Mouse (Mus musculus) forelimb bud, embryonic 11.5 days (tissue): ENCODE data around the gene Gm21958.

Experiments used
- DNase-seq: peaks from one replicate; pipeline ENCODE4 v3.0.0-alpha.2; 2012; ENCODE audit warnings: low read depth, low spot score

Gm21958 gene

DNA sequence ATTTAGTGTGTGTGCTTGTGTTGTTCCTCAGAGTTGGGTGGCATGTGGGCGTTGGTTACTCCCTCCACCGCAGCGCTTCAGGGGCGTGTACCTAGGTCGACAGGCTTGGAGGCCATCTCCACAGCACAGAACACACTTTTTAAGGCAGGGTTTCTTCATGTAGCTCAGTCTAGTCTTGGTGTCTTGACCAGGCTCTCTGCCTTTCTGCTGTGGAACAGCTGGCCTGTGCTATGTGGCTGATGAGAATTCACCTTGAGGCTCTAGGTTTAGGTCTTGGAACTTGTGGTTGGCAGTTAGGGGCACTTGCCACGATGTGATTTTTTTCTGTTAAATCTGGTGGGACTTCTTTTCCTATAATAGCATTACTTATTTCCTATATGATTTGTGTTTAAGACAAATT is at the start of gene Gm21958:
Gene Gm21958 (minus strand): TSS at position 101 of the 400 bp plus-strand sequence.
- DNase-seq = no peak

GRCm38 (mm10) chr3:54761258-54761657 is 47.1 kb upstream of the Gm21958 start:
- no peak for DNase-seq

DNA sequence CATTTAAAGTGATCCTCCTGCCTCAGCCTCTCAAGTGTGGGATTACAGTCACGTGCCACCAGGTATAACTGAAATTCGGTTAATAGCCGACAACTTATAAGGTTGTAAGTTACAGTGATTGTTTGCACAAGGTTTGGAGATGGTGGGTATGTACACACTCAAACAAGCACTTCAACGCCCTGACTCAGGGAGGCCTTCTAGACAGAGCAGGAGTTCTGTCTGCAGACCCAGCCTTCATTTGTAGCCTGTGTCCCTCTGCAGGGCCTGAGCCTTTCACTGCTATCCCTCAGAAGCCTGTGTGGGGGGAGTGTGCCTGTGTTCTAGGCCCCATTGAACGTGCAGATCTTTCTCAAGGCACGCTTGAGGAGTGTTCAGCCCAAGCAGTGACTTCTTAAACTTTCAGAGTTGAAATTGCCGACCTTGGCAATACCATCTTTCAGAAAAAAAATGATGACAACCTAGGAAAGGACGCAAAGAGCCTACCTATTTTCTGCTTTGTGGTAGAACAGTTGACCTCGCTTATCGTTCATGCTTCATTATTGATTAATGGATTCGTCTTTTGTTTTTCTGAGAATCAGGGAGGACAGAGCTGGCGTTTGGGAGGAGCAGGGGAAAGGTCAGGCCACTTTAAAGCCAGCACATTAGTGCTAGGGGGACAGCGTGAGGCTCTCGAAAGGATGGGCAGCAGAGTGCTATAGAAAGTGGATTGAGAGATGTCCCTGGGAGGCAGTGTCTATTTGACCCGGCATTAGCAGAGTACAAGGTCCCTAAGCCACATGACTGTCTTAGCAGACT is 46.4 kb upstream of the Gm21958 start:
- DNase-seq = no peak

DNA sequence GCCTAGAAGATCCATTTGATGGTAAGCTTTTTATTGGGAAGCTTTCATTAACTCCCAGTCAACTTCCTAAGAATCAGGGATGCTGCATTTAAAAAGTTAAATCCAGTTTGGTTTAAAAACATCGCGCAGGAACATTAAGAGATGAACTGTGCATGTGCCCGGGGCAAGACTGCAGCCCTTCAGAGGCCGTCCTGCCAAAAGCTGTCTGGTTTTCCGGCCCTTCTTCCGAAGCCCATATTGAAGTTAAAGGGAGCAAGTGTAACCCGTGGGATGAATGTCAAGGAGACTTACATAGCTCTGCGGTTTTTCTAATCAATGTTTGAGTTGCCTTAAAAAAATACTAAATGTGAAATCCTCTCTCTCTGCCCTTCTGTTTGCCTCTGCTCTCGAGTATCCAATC is 45.1 kb upstream of the Gm21958 start:
- DNase-seq = no peak

- no peak for DNase-seq
Observed at GRCm38 (mm10) chr3:54757446-54757845, 43.3 kb upstream of the Gm21958 start.

DNA sequence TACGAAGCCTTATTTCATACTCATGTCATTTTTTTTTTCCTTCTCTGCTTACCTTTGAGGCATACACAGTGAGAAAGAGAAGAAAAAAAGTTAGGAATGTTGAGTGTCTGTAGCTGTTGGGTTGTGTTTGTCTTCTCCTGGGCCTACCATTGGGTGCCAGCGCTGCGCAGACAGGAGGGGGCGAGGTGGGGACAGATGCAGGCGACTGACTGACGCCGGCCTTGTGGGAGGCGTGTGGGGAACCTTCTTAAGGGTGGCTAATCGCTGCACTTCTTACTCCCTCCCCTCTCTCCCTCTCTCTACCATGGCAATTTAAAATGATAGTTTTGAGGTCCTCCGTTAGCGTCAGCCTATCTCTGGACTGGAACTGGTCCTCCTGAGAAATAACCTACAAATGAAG is 41.9 kb upstream of the Gm21958 start:
- no peak for DNase-seq

GRCm38 (mm10) chr3:54755145-54756041 is 41.2 kb upstream of the Gm21958 start, which contains the start of gene Smad9:
Smad9 (plus strand) TSS chr3:54755582.
- no peak for DNase-seq

GRCm38 (mm10) chr3:54753411-54753810 is 39.3 kb upstream of the Gm21958 start:
- DNase-seq = no peak

DNA sequence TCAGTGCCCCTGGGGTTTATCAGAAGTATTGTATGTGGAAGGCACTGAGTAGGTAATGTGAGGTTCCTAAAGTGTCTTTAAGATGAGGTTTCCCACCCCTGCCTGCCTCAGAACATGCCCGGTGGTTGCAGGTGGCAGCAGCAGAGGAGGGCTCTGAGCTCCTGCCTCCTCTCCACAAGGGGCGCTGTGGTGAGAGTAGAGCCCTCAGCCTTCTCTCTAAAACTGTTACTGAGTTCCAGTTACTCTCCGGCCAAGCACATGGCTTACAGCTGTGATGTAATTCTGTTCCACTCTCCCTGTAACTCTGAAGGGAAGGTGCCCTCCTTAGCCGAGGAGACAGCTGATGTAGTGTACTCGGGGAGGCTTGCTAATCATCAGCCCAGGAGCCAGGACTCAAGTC is 31.6 kb upstream of the Gm21958 start:
- DNase-seq = no peak

GRCm38 (mm10) chr3:54741965-54742364 is 27.8 kb upstream of the Gm21958 start:
- no peak for DNase-seq

DNA sequence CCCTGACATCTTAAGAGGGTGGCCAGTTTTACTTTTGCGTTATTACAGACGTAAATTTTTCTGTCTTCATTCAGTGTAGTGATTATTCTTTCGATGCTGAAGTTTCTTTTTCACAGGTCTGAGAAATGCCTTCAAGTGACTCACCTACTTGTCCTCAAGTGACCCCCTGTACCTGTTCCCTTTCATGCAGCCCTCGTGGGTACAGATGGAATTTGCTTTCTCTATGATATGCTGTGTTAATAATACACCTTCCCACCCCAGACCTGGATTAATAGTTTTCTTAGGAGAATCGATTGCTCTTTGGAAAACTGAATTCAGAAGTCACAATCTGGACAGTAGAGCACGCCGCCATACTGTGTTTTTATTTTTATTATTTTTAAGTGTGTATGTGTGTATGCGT is 23.2 kb upstream of the Gm21958 start:
- no peak for DNase-seq

DNA sequence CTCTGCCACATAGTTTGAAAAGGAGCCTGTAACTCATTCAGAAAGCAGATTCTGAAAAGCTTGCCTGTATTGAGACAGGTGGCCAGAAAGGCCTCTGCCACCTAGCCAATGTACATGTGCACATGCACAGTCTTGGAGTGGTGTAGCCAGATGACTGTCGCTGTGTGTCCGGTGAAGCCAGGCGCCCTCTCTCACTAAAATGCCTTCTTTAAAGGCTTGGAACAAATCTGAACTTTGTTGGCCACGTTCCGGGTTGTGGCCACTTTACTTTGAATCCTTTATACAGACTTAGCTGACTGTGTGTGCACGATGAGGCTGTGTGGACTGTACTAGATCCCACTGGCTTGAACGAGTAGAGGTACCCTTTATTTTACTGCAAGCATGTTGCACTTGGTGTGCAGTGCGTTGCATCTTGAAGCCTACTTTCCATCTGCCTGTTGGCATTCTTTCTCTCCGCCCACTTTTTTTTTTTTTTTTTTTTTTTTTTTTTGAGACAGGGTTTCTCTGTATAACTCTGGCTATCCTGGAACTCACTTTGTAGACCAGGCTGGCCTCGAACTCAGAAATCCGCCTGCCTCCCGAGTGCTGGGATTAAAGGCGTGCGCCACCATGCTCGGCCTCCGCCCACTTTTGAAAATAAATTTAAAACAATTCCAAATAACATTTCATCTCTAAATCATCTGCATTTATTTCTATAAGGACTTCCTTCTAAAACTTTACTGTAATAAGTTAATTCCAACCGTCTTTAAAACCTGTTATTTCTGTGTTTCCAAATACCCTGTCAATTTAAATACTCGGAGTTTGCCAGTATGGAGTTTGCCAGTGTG is 22.2 kb upstream of the Gm21958 start:
- DNase-seq = no peak

DNA sequence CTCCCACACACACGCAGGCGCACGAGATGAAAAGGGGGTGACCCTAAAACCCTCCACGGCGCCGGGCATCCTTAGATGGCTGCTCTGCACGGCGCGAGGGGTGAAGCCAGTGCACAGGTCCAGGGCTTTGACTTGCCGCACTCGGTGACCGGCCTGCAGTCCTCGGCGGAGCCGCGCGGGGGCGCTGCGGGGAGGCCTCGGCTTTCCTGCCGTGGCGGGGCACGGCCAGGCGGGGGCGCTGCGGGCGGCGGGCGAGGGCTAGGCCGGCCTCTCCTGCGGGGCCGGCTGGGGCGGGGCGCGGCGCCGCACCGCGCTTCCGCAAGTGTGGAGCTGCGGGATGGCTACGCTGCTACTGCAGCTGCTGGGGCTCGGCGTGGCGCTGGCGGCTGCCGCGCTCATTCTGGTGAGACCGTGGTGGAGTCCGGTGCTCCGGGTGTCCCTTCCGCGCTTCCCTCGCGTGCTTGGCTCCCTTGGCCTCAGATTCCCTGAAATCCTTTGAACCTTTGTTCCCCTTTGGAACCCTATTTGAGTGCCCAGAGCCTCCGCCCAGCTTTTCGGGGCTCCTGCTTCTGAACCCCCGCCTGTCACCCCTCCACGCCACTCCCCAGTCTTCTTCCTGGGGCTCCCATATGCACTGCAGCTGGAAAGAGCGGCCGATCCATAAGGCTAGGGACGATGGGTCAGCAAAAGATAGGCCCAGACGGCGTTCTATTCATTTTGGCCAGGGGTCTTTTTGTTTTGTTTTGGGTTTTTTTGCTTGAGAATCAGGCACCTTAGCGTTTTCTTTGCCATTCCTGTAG is 21.3 kb upstream of the Gm21958 start, which contains the start of the genes Exosc8 and Alg5:
Gene Exosc8 (minus strand): TSS at position 147 of the 800 bp plus-strand sequence.
Gene Alg5 (plus strand): TSS at position 293 of the 800 bp plus-strand sequence.
- peak; percentile 74 for DNase-seq

GRCm38 (mm10) chr3:54734411-54735246 is 20.5 kb upstream of the Gm21958 start:
- peak; percentile 93 for DNase-seq

GRCm38 (mm10) chr3:54732371-54732770 is 18.2 kb upstream of the Gm21958 start:
- no peak for DNase-seq

GRCm38 (mm10) chr3:54731626-54732150 is 17.5 kb upstream of the Gm21958 start:
- no peak for DNase-seq

DNA sequence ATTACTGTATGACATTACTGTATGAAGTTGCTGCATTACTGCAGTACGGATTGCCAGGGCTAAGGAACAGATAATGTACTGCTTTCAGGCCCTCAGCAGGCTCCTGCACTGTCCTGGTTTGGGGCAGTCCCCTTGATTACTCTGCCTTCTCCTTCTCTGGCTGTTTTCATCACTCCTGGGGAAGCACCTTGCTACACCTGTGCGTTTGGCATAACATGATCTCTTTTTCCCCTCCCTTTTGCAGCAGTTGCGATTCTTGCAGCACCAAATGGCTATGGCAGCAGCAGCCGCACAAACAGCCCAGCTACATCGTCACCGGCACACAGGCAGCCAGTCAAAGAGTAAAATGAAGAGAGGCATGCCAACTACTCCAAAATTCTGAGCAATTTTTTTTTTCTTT is 13.9 kb upstream of the Gm21958 start:
- DNase-seq = no peak

DNA sequence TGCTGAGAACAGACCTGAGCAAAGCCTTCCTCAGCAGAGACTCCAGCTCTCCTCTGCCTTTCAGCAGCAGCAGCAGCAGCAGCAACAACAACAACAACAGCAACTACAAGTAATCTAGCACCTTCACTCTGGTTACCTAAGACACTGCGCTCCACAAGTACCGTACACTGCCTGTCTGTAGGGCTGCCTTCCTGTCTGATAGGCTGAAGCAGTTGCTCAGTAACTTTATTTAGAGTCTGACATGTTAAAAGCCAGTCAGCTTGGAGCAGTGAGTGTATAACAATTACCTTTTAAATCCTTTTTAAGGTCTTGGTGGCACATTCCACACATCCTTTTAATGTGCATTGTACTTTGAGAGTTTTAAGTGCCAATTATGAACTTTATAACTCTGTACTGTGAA is 13.4 kb upstream of the Gm21958 start:
- no peak for DNase-seq

GRCm38 (mm10) chr3:54725344-54725743 is 11.2 kb upstream of the Gm21958 start:
- no peak for DNase-seq
